Comparison of ENCODE assay signal across 8 mouse cellular contexts in the genomic region with DNA sequence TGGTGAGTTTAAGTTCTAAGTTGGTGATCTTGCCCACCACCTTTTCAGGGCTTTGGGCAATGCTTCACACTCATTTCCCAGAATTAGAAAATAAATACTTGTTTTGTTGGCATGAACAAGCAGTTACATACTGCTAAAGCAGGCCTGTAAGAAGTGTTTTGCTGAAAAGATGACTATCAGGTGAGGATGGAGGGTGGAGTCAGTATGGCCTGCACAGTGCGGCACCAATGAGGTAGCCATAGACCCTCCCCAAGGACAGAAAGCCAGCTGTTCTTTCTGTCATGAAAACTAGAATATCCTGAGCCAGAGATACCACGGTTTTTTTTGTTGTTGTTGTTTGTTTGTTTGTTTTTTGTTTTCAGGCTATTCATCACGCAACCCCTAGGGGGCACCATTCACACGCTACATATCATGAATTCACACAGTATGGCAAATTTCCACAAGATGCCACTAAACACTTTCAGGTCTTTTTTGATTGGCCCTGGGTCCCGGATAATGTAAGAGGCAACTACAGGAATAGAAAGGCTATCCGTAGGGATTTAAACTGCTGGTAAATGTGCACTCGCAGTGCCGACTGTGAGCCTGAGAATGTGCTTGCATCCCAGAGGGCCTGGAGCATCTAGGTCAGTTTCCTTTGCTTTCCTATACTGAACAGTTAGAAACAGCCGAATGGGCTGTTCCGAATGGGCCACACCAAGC. TPM values are rescaled to one million over a fixed set of nuclear protein-coding genes. Genes with fewer than 3 reads are reported as not detected.
A peak's percentile ranks its signal among the peaks of the same experiment; 100 is the strongest.
DNase-seq lines count a peak whose midpoint lies in the region; ATAC-seq and TF ChIP-seq lines count a peak whose summit lies in the region.
"Had no signal": no experiment of that assay in that cellular context is flagged by ENCODE, and none has a peak within 500 bp of the region (broad histone marks: within the 10 kb centered on the region; RNA-seq: fewer than 3 reads in every experiment).

No protein-coding gene starts in this region.

- no peaks in the 10 kb centered on the region for H3K27me3 ChIP-seq in Patski

- intact Hi-C loops in left cerebral cortex, adult 2 months (cut with DNase I): loop anchor here (2.0 kb wide), 1 partner anchor 45 kb away; no protein-coding TSS in a partner anchor

- POLR2A ChIA-PET in Patski (lab: Charles Lee): no interaction called here

- no peak for DNase-seq in left cerebral cortex, adult 2 months (ENCODE audit: extremely low spot score in 1 of 2, low spot score in 2 of 2)
- no peak for DNase-seq in left cerebral cortex, adult 8-10 months (ENCODE audit: low spot score in 2 of 2)
- DNase-seq in Patski (ENCODE audit: low read depth, low spot score): no peak
- DNase-seq in embryo, embryonic 11 days: peak; percentile 24
- DNase-seq in retina, postnatal 1 day: peak; percentile 54
- no peak for DNase-seq in urinary bladder, postnatal 4 days (ENCODE audit: low spot score in 2 of 2)
- no peak for DNase-seq in urinary bladder, postnatal 25 days (ENCODE audit: low spot score)

- CTCF ChIA-PET in Patski (lab: Charles Lee): interaction anchor here (0.6 to 1.7 kb wide), 5 partner anchors 12 to 75 kb away, joined by 3 to 4 read pairs (median 3); no protein-coding TSS in a partner anchor

- peak; percentile 61 for TF ChIP-seq CTCF in left cerebral cortex, adult 2 months (IDR thresholded peaks at IDR 0.05)
- TF ChIP-seq CTCF in Patski (IDR thresholded peaks at IDR 0.05): peak; percentile 53

- in situ Hi-C loops in Patski (cut with MboI; ENCODE audit: low pct_unique_long_range_greater_than_20kb): loop anchor here (5.0 kb wide), 1 partner anchor 45 kb away; no protein-coding TSS in a partner anchor

- no peak overlapping the region for H3K27ac ChIP-seq in left cerebral cortex, adult 2 months
- H3K27ac ChIP-seq: macrophage had no signal

- no peak for ATAC-seq in Patski

- no peak overlapping the region for H3K4me3 ChIP-seq in left cerebral cortex, adult 2 months

RNA-seq across cellular contexts. Expression of gene Plin2, which starts 18.0 kb away (rescaled TPM):
- total RNA-seq in left cerebral cortex, adult 2 months (2021): 10 to 100 TPM in 1 of 2 experiments, 1 to 10 TPM in 1; 7.7 to 11.3 TPM
- total RNA-seq in left cerebral cortex, adult 8-10 months (2022): 10 to 100 TPM; 12.3 to 24.9 (median 18.8) TPM
- 104 TPM for polyA plus RNA-seq in Patski (2021)

RNA-seq across cellular contexts. Expression of gene Haus6, which starts 40.0 kb away (rescaled TPM):
- total RNA-seq in left cerebral cortex, adult 2 months (2021): 1 to 10 TPM; 9.5 to 10.0 TPM
- 10 to 100 TPM in 3 of 4 experiments, 1 to 10 TPM in 1; 9.0 to 11.0 (median 10.5) TPM for total RNA-seq in left cerebral cortex, adult 8-10 months (2022)
- polyA plus RNA-seq in Patski (2021): 6.2 TPM

Comparison
In these comparisons a context has a peak if more than half of its experiments do, and no peak if none do; other contexts are left out.
1. DNase-seq: peak in embryo, embryonic 11 days (single experiment) and retina, postnatal 1 day (single experiment); none in left cerebral cortex, adult 2 months (0 of 2), left cerebral cortex, adult 8-10 months (0 of 2), Patski (single experiment), urinary bladder, postnatal 4 days (0 of 2) and urinary bladder, postnatal 25 days (single experiment).